Mouse (Mus musculus) forebrain, embryonic 13.5 days (tissue): ENCODE measurements around the gene Nxn. TPM values are rescaled to one million over a fixed set of nuclear protein-coding genes. Genes with fewer than 3 reads are reported as not detected.
"Not testable (repeated sequence)": the region's sequence is repeated elsewhere in the genome, so short reads cannot be mapped to it uniquely, and the experiment has no call there.

Experiments used
- ATAC-seq: fragments of 200-750 bp; cut with Nextera tagmentation; 2 replicates; pipeline ENCODE4 v1.8.0; 2017
- H3K27ac ChIP-seq: fragments of 300-500 bp; sonication (generic); 2 replicates; pipeline ENCODE4 v1.5.1; 2015; ENCODE audit warnings: inconsistent platforms, mild to moderate bottlenecking, moderate library complexity
- H3K27me3 ChIP-seq: fragments of 300-500 bp; sonication (generic); 2 replicates; pipeline ENCODE4 v1.6.1; 2015; ENCODE audit warnings: mild to moderate bottlenecking, inconsistent platforms
- H3K36me3 ChIP-seq: fragments of 300-500 bp; sonication (generic); 2 replicates; pipeline ENCODE4 v1.6.1; 2015; ENCODE audit warnings: mild to moderate bottlenecking, inconsistent platforms; ENCODE audit not compliant: poor library complexity, severe bottlenecking
- H3K4me1 ChIP-seq: fragments of 300-500 bp; sonication (generic); 2 replicates; pipeline ENCODE4 v1.6.1; 2015; ENCODE audit warnings: inconsistent platforms
- H3K4me2 ChIP-seq: fragments of 300-500 bp; sonication (generic); 2 replicates; pipeline ENCODE4 v1.6.1; 2015; ENCODE audit warnings: inconsistent platforms, mild to moderate bottlenecking, moderate library complexity
- H3K4me3 ChIP-seq: fragments of 300-500 bp; sonication (generic); 2 replicates; pipeline ENCODE4 v1.5.1; 2015; ENCODE audit warnings: mild to moderate bottlenecking, inconsistent platforms
- H3K9ac ChIP-seq: fragments of 300-500 bp; sonication (generic); 2 replicates; pipeline ENCODE4 v1.6.1; 2015; ENCODE audit warnings: mild to moderate bottlenecking, inconsistent platforms
- H3K9me3 ChIP-seq: fragments of 300-500 bp; sonication (generic); replicated peaks from 2 replicates; pipeline ENCODE4 v1.6.1; 2016; ENCODE audit warnings: inconsistent platforms
- WGBS: fragments of 180-500 bp; shearing (Covaris S2); methylation state at CpG from one replicate; pipeline ENCODE4 v1.1.7; 2015; 5-methylcytosine and 5-hydroxymethylcytosine counted together
- polyA plus RNA-seq: library from polyadenylated mRNA; unstranded; fragments of >200 nt; fragmentation: Nextera tagmentation; extraction: Ambion mirVana; gene quantifications from 2 replicates; pipeline ENCODE4 v1.2.1, GENCODE M21; 2015

Gene Nxn
- polyA plus RNA-seq, 1 experiment from 2014 or later = 23.4 TPM

GRCm38 (mm10) chr11:76215011-76215410 is 183.9 kb downstream of the Nxn start:
- Histone ChIP-seq H3K9me3 (no peaks in the 10 kb centered on the region), H3K4me1 (peaks cover 14% of the 10 kb centered on the region), H3K4me2 (no peak overlapping the region), H3K9ac (no peak overlapping the region), H3K36me3 (peaks cover 45% of the 10 kb centered on the region), H3K4me3 (no peak overlapping the region), H3K27ac (no peak overlapping the region), H3K27me3 (no peaks in the 10 kb centered on the region)
- 97% methylated on average over 2 of the region's 2 CpGs for WGBS
- no peak for ATAC-seq

DNA sequence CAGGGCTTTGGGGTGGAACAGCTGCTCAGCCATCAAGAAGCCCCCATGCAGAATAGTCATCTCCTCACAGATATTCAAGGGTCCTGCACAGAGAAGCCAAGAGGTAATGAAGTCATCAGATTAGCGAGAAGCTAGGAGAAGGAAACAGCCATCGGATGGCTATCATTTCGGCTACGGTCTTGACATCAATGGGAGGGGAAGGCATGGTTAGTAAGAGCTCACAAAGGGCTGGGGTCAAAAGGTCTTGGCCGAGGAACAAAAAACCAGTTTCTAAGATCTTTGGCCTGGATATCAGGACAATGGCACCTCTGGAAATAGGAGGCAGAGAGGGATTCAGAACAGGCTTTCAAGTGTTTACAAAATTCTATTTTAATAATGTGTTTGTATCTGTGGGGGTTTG is 185.1 kb downstream of the Nxn start:
- Histone ChIP-seq H3K27ac (no peak overlapping the region), H3K27me3 (no peaks in the 10 kb centered on the region), H3K36me3 (peaks cover 50% of the 10 kb centered on the region), H3K4me2 (no peak overlapping the region), H3K9ac (no peak overlapping the region), H3K4me1 (peaks cover 14% of the 10 kb centered on the region), H3K4me3 (no peak overlapping the region), H3K9me3 (no peaks in the 10 kb centered on the region)
- ATAC-seq = no peak
- WGBS = 29% methylated on average over 5 of the region's 5 CpGs

- H3K9me3 ChIP-seq, H3K9ac ChIP-seq, H3K4me2 ChIP-seq, H3K27me3 ChIP-seq, H3K4me3 ChIP-seq, ATAC-seq, H3K27ac ChIP-seq, H3K4me1 ChIP-seq: not testable (repeated sequence)
- 96% methylated on average over 5 of the region's 6 CpGs for WGBS
- peaks cover 72% of the 10 kb centered on the region for H3K36me3 ChIP-seq
These were observed 187.3 kb downstream of the Nxn start for GRCm38 (mm10) chr11:76211595-76211994.

DNA sequence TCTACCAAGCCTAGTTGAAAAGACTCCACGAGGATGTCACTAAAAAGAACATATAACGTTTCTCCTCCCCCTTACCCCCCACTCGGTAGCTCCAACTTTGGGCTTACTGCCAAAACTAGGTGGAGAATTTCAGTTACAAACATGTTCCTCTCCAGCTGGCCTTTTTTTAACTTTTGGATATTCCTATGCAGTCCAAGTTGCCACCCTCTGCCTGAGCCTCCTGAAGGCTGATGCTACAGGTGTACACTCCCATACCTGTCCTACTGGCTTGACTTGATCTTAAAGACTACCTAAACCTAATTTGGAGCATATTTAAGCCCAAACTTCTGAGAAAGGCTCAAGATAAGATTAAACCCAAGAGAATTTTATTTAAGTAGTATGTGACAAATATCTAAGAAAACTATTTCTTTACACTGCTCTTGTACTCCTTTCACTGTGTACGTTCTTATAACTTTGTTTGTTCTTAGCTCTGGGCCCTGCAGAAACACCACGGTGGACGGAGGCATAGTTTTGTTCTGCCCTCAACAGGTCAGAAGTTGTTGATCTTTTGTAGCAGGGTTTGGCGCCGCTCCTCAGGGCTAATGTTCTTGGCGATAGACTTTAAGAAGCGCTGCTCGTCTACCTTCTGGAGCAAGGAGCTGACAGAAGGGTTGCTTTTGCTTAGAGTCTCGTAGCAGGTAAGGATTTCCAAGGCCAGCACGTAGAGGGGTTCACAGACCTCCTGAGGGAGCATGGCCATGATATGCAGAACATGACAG is 188.5 kb downstream of the Nxn start:
- H3K27ac ChIP-seq = no peak overlapping the region
- no peaks in the 10 kb centered on the region for H3K4me1 ChIP-seq
- H3K4me3 ChIP-seq = no peak overlapping the region
- H3K36me3 ChIP-seq = peaks cover 82% of the 10 kb centered on the region
- H3K9me3 ChIP-seq = no peaks in the 10 kb centered on the region
- no peaks in the 10 kb centered on the region for H3K27me3 ChIP-seq
- 89% methylated on average over 13 of the region's 13 CpGs for WGBS
- no peak overlapping the region for H3K4me2 ChIP-seq
- no peak overlapping the region for H3K9ac ChIP-seq
- ATAC-seq = no peak

Other genes starting within 250 kb of the Nxn start
- gene Vps53, start 219.5 kb downstream of the Nxn start, polyA plus RNA-seq = 55.6 and 59.8 TPM in 2 replicates
- gene Fam57a, start 219.5 kb downstream of the Nxn start, polyA plus RNA-seq = 20.8 and 25.5 TPM in 2 replicates
- 0.89 TPM in 1 of 2 replicates, not detected in the other for gene Dbil5, start 181.5 kb downstream of the Nxn start, polyA plus RNA-seq
- 18.3 and 29.0 TPM in 2 replicates for gene Gemin4, start 181.5 kb downstream of the Nxn start, polyA plus RNA-seq
- gene Mrm3, start 155.4 kb downstream of the Nxn start, polyA plus RNA-seq = 20.4 and 23.8 TPM in 2 replicates
- gene Glod4, start 155.4 kb downstream of the Nxn start, polyA plus RNA-seq = 129 and 133 TPM in 2 replicates
- 102 and 104 TPM in 2 replicates for gene Timm22, start 7.8 kb upstream of the Nxn start, polyA plus RNA-seq
- 70.2 and 75.8 TPM in 2 replicates for gene Abr, start 223.2 kb upstream of the Nxn start, polyA plus RNA-seq